Mouse (Mus musculus) lung, adult 2 months (tissue): Measurements from ENCODE around the gene Gm6164.
"Not testable (repeated sequence)": the region's sequence is repeated elsewhere in the genome, so short reads cannot be mapped to it uniquely, and the experiment has no call there.

Experiments
- CTCF ChIP-seq: fragments of 200-500 bp; IDR thresholded peaks from 2 replicates; pipeline ENCODE4 v1.5.1; 2011; ENCODE audit warnings: mild to moderate bottlenecking, low read length, control low read depth; ENCODE audit not compliant: insufficient read depth
- POLR2A ChIP-seq: fragments of 200-500 bp; IDR thresholded peaks from 2 replicates; pipeline ENCODE4 v1.6.1; 2011; ENCODE audit warnings: low read depth, mild to moderate bottlenecking, control low read depth, low read length, borderline replicate concordance; ENCODE audit errors: extremely low read depth

GRCm38 (mm10) chr7:20205507-20205906 is at the start of gene Gm6164:
- TF ChIP-seq CTCF, POLR2A: not testable (repeated sequence)
